Mouse (Mus musculus) intestine, embryonic 15.5 days (tissue): ENCODE data around the gene Fam120a. TPM values are rescaled to one million over a fixed set of nuclear protein-coding genes. Genes with fewer than 3 reads are reported as not detected.

Experiments
- ATAC-seq: fragments of 200-750 bp; cut with Nextera tagmentation; 2 replicates; pipeline ENCODE4 v1.8.0; 2017; ENCODE audit warnings: moderate TSS enrichment, moderate library complexity
- H3K27ac ChIP-seq: fragments of 300-500 bp; sonication (generic); 2 replicates; pipeline ENCODE4 v1.5.1; 2015; ENCODE audit warnings: mild to moderate bottlenecking, inconsistent platforms
- H3K27me3 ChIP-seq: fragments of 300-500 bp; sonication (generic); replicated peaks from 2 replicates; pipeline ENCODE4 v1.6.1; 2015; ENCODE audit warnings: inconsistent platforms
- H3K36me3 ChIP-seq: fragments of 300-500 bp; sonication (generic); 2 replicates; pipeline ENCODE4 v1.6.1; 2015; ENCODE audit warnings: inconsistent platforms
- H3K4me1 ChIP-seq: fragments of 300-500 bp; sonication (generic); replicated peaks from 2 replicates; pipeline ENCODE4 v1.6.1; 2015; ENCODE audit warnings: inconsistent platforms
- H3K4me2 ChIP-seq: fragments of 300-500 bp; sonication (generic); replicated peaks from 2 replicates; pipeline ENCODE4 v1.6.1; 2015; ENCODE audit warnings: mild to moderate bottlenecking, inconsistent platforms
- H3K4me3 ChIP-seq: fragments of 300-500 bp; sonication (generic); replicated peaks from 2 replicates; pipeline ENCODE4 v1.5.1; 2015; ENCODE audit warnings: inconsistent platforms
- H3K9ac ChIP-seq: fragments of 300-500 bp; sonication (generic); 2 replicates; pipeline ENCODE4 v1.6.1; 2015; ENCODE audit warnings: inconsistent platforms
- H3K9me3 ChIP-seq: fragments of 300-500 bp; sonication (generic); 2 replicates; pipeline ENCODE4 v1.6.1; 2016; ENCODE audit warnings: inconsistent platforms
- WGBS: fragments of 180-500 bp; shearing (Covaris S2); methylation state at CpG from one replicate; pipeline ENCODE4 v1.1.7; 2015; 5-methylcytosine and 5-hydroxymethylcytosine counted together
- polyA plus RNA-seq: library from polyadenylated mRNA; unstranded; fragments of >200 nt; fragmentation: Nextera tagmentation; extraction: Ambion mirVana; gene quantifications from 2 replicates; pipeline ENCODE4 v1.2.1, GENCODE M21; 2015

The Fam120a gene
- polyA plus RNA-seq, 1 experiment from 2014 or later = 30.7 TPM

DNA sequence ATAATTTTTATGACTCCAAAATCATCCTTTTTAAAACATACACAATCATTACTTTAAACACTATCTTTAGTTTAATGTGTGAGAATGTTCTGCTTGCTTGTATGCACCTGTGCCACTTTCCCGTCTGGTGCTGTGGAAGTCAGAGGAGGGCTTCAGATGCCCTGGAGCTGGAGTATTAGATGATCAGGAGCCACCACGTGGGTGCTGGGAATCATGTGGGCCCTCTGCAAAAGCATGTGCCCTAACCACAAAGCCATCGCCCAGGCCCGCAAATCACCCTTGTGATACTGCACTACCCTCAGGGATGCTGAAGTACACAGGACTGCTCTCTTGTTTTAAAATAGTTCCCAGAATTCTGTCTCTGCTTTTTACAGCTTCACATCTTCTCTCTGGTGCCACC lies 3.0 kb downstream of the Fam120a start:
- Histone ChIP-seq H3K27ac (0 out of 2 replicates have a peak overlapping the region, but pooled peaks have one; percentile 97), H3K27me3 (no peaks in the 10 kb centered on the region), H3K9ac (no peak overlapping the region; the same call in 1 of the 2 replicates), H3K4me2 (peak overlapping the region; percentile 79), H3K9me3 (no peaks in the 10 kb centered on the region), H3K36me3 (no peaks in the 10 kb centered on the region), H3K4me1 (peaks cover 22% of the 10 kb centered on the region), H3K4me3 (peak overlapping the region; percentile 98; the same call in 1 of the 2 replicates)
- 70% methylated on average over 4 of the region's 4 CpGs for WGBS
- no peak for ATAC-seq

DNA sequence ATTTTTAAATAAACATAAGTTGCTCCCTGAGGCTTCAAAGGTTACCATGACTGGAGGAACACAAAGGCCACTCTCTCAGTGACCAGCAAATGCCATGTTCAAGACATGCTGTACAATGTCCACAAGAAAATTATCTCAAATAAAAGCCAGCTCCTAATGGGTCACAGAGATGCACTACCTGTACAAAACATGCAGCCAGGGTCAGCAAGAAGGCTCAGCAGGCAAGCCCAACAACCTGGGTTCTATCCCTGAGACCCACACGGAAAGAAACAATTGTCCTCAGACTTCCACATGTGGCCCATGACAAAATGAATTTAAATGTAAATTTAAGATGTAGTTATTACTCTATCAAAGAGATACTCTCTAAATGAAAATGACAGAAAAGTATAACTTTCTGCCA lies 4.7 kb downstream of the Fam120a start:
- Histone ChIP-seq H3K27me3 (no peaks in the 10 kb centered on the region), H3K36me3 (no peaks in the 10 kb centered on the region), H3K4me3 (no peak overlapping the region), H3K9me3 (no peaks in the 10 kb centered on the region), H3K27ac (peak overlapping the region; percentile 82), H3K9ac (no peak overlapping the region), H3K4me2 (peak overlapping the region; percentile 39), H3K4me1 (peaks cover 24% of the 10 kb centered on the region)
- 52% methylated on average over 1 of the region's 1 CpGs for WGBS
- no peak for ATAC-seq

DNA sequence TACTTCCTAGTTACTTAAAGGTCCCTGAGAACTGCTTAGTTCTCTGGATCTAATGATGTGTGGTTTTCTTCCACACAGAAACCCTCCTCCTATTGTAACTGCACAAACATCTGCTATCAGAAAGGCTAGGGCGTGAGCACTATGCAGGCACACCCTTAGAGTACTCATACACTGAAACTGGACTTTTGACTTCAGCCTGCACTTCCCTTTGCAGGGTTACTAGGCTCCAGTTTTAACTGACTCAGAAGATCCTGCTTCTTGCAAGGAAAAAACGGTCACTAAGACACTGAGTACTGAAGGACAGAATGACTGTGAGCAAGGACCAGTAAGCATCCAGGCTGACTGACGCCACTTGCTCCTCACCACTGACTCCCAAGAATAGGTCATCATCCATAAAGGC lies 5.3 kb downstream of the Fam120a start:
- no peak overlapping the region for H3K9ac ChIP-seq
- peaks cover 24% of the 10 kb centered on the region for H3K4me1 ChIP-seq
- peak overlapping the region; percentile 82 for H3K27ac ChIP-seq
- ATAC-seq = peak; percentile 87
- H3K9me3 ChIP-seq = no peaks in the 10 kb centered on the region
- no peak overlapping the region for H3K4me3 ChIP-seq
- H3K4me2 ChIP-seq = peak overlapping the region; percentile 39
- no peaks in the 10 kb centered on the region for H3K36me3 ChIP-seq
- H3K27me3 ChIP-seq = no peaks in the 10 kb centered on the region
- 31% methylated on average over 3 of the region's 3 CpGs for WGBS

DNA sequence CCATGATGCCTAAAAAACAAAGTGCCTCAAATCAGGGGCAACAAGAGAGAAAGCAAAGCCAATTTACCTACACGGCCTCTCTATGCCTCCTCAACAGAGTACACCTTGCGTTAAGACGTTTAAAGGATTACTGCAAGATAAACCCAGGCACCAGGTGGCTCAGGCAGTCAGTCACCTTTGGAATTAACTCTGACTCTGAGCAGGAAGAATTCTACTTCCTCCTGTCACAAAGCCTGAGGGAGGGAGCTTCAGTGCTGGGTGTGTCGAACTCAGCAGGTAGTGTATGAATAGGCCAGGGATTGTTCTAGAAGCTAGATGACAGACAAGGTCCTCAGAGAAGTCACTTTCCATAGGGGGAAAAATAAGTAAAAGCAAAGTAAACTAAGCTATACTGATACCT lies 9.2 kb downstream of the Fam120a start:
- peak overlapping the region; percentile 45 for H3K4me2 ChIP-seq

DNA sequence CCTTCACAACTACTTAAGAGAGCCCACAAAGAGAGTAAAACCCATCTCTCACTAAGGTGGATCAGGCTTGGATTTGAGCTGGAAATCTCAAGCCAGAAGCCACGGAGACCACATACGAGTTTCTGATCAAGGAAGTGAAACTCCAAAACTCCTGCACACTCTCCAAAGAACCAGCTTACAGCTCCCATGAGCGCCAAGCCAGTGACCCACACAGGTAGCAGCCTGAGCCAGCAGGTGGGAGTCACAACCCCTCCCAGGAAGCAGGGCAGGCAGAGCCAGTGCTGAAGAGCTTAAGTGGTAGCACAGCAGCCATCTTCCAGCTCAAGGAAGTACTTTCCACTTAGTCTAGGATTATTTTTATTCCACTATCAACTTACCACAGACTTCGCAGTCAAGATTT lies 13.0 kb downstream of the Fam120a start:
- Histone ChIP-seq H3K36me3 (no peaks in the 10 kb centered on the region), H3K27ac (peak overlapping the region; percentile 48; the same call in 1 of the 2 replicates), H3K4me1 (peaks cover 23% of the 10 kb centered on the region; the same call in 1 of the 2 replicates), H3K4me2 (no peak overlapping the region), H3K4me3 (no peak overlapping the region), H3K9me3 (no peaks in the 10 kb centered on the region), H3K27me3 (no peaks in the 10 kb centered on the region), H3K9ac (no peak overlapping the region)
- no peak for ATAC-seq
- WGBS = 84% methylated on average over 4 of the region's 4 CpGs

More for the DNA sequence above, 9.2 kb downstream of the Fam120a start:
- Histone ChIP-seq H3K9ac (no peak overlapping the region), H3K4me1 (peaks cover 15% of the 10 kb centered on the region), H3K36me3 (no peaks in the 10 kb centered on the region), H3K27me3 (no peaks in the 10 kb centered on the region), H3K27ac (peak overlapping the region; percentile 63), H3K9me3 (no peaks in the 10 kb centered on the region), H3K4me3 (no peak overlapping the region)
- ATAC-seq = peak; percentile 78
- WGBS = 57% methylated on average over 4 of the region's 4 CpGs

DNA sequence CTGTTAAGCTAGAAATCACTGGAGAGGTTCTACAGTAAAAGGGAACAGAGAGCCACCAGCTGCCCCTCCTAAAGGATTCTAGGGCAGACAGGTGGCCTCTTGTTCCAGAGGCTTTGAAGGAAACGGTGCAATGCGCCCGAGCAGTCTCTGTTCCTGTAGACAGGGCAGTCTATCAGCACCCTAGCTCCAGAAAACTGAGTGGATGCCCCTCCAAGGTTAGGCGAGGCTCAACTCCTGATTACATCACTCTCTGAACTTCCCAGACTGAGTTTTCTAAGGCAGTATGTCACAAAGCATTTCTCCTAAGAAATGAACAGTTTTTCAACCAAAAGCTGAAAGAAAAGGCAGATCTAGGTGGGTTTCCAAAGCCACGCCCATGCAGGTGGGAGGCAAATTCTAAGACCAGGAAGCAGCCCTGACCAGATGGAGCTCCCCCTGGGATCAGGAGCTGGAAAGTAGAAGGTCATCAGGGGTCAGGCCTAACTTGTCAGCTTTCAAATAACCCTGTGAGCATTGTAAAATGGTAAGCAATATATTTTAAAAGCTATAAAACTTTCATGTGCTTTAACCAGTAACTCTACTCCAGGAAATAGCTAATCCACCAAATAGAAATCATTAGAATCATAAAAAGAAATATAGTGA lies 17.1 kb downstream of the Fam120a start:
- WGBS = 43% methylated on average over 5 of the region's 5 CpGs
- ATAC-seq = peak; percentile 74
- no peaks in the 10 kb centered on the region for H3K9me3 ChIP-seq
- peaks cover 16% of the 10 kb centered on the region; the same call in 1 of the 2 replicates for H3K4me1 ChIP-seq
- H3K27ac ChIP-seq = peak overlapping the region; percentile 51; the same call in 1 of the 2 replicates
- H3K9ac ChIP-seq = no peak overlapping the region
- H3K4me2 ChIP-seq = no peak overlapping the region
- no peaks in the 10 kb centered on the region for H3K27me3 ChIP-seq
- peaks cover 8% of the 10 kb centered on the region for H3K36me3 ChIP-seq
- no peak overlapping the region for H3K4me3 ChIP-seq

DNA sequence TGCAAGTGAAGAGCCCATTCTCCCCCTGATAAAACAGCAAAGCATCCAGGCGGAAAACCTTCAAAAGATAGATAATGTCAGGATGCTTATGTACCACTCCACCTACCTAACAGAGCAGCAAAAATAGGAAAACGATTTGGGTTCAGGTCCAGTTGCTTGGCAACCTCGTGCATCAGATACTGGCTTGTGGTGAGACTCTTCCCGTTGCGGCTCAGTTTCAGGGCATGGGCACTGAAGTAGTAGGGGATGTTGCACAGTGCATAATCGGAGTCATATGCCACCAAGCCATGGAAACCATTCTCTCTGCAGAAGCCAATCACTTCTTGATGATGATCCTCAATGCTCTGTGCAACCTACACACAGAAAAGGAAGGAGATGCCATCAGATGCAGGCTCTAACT lies 18.9 kb downstream of the Fam120a start:
- H3K9me3 ChIP-seq = no peaks in the 10 kb centered on the region
- no peak overlapping the region for H3K4me3 ChIP-seq
- no peak overlapping the region for H3K4me2 ChIP-seq
- peaks cover 14% of the 10 kb centered on the region; the same call in 1 of the 2 replicates for H3K4me1 ChIP-seq
- H3K27me3 ChIP-seq = no peaks in the 10 kb centered on the region
- no peak overlapping the region for H3K9ac ChIP-seq
- ATAC-seq = no peak
- peaks cover 8% of the 10 kb centered on the region for H3K36me3 ChIP-seq
- WGBS = 88% methylated on average over 6 of the region's 6 CpGs
- H3K27ac ChIP-seq = no peak overlapping the region

DNA sequence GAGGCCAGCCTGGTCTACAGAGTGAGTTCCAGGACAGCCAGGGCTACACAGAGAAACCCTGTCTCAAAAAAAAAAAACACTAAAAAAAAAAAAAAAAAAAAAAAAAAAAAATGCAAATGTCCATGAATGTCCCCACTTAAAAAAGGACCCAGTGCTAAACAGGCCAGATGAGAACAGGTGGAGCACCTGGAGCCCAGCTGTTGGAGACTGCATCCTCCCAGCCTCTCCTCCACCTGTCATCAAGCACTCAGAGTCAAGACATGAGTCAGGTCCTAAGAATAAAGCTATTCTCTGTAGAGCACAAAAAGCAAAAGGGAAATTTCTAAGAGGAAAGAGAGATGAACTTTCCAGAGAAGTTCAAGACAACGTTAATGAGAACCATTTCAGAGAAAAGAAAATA lies 23.2 kb downstream of the Fam120a start:
- no peaks in the 10 kb centered on the region for H3K9me3 ChIP-seq
- no peak overlapping the region for H3K4me3 ChIP-seq
- no peak for ATAC-seq
- H3K4me1 ChIP-seq = no peaks in the 10 kb centered on the region
- 78% methylated on average over 1 of the region's 1 CpGs for WGBS
- H3K9ac ChIP-seq = no peak overlapping the region
- H3K36me3 ChIP-seq = peaks cover 11% of the 10 kb centered on the region
- no peaks in the 10 kb centered on the region for H3K27me3 ChIP-seq
- H3K4me2 ChIP-seq = no peak overlapping the region
- no peak overlapping the region for H3K27ac ChIP-seq

DNA sequence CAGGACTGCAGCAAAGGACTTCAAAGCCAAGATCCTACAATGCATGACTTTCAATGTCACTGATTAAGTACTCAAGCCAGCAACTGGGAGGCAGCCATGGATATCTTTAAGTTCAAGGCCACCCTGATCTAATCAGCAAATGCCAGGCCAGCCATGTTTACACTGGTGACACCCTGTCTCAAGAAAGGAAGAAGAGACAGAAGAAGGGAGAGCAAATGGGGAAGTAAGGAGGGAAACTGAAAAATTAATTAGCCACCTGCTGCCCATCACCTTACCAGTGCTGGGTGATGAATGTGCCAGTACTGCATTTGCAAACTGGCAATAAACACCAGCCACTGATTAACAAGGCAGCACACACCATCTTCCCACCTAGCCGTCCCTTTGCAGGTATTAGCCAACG lies 25.3 kb downstream of the Fam120a start:
- Histone ChIP-seq H3K36me3 (peaks cover 5% of the 10 kb centered on the region; the same call in 1 of the 2 replicates), H3K9me3 (no peaks in the 10 kb centered on the region), H3K4me2 (no peak overlapping the region), H3K4me1 (no peaks in the 10 kb centered on the region), H3K27ac (no peak overlapping the region), H3K4me3 (no peak overlapping the region), H3K27me3 (no peaks in the 10 kb centered on the region), H3K9ac (no peak overlapping the region)
- ATAC-seq = no peak
- WGBS = 49% methylated on average over 2 of the region's 2 CpGs

DNA sequence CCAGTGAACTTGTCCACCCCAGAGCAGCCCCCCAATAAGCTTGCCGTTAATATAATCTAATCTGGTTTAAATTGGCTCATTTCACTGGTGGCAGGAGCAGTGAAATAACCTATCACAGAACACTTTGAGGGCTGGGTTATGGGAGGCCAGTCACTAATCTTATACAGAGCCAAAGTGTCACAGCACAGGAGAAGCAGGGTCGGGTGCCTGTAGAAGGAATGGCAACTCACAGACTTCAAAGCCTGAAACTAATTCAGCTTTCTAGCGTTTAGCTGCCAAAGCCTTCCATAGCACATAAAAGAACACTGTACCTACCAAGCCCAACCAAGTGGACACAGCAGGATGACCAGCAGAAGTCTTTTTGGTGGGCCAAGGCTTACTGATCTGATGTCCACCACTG lies 26.0 kb downstream of the Fam120a start:
- peaks cover 5% of the 10 kb centered on the region; the same call in 1 of the 2 replicates for H3K36me3 ChIP-seq
- no peak for ATAC-seq
- no peak overlapping the region for H3K9ac ChIP-seq
- 64% methylated on average over 3 of the region's 3 CpGs for WGBS
- H3K4me2 ChIP-seq = no peak overlapping the region
- no peak overlapping the region for H3K27ac ChIP-seq
- no peaks in the 10 kb centered on the region for H3K4me1 ChIP-seq
- no peaks in the 10 kb centered on the region for H3K9me3 ChIP-seq
- no peak overlapping the region for H3K4me3 ChIP-seq
- no peaks in the 10 kb centered on the region for H3K27me3 ChIP-seq

DNA sequence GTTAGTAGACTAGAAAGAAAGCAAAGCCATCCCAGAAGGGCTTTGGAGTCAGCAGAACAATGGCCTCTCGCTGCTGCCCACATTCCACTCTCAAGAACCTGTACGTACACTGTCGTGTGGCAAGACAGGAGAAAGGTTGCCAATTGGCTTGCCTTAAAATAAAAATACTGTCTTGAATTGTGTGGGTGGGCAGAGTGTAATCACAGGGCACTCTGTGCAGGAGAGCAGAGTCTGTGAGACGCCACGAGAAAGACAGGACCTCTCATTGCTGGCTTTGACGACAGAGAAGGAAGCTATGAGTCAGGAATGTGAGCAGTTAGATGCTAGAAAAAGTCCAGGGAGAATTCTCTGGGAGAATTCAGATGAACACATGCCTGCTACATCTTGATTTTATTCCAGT lies 33.2 kb downstream of the Fam120a start:
- Histone ChIP-seq H3K4me3 (no peak overlapping the region), H3K9me3 (no peaks in the 10 kb centered on the region), H3K4me2 (no peak overlapping the region), H3K9ac (no peak overlapping the region), H3K36me3 (peaks cover 30% of the 10 kb centered on the region), H3K4me1 (peaks cover 8% of the 10 kb centered on the region; the same call in 1 of the 2 replicates), H3K27me3 (no peaks in the 10 kb centered on the region), H3K27ac (no peak overlapping the region)
- WGBS = 70% methylated on average over 6 of the region's 6 CpGs
- ATAC-seq = no peak

DNA sequence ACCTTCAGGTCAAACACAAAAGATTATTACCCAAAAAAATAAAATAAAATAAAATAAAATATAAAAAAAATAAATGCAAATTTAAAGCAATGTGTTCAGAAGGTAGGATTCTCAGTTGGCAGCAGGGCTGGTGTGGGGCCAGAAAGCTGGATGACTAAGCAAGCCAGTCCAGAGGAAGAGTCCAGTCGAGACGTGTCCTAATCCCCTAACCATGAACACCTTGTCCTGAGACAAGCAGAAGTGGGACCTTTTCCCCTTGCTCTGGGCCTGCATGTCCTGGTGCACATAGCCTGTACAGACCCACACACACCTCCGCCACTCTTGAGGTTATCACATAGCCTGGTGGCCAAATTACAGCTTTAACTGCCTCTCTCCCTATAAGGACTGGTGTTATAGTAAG lies 35.1 kb downstream of the Fam120a start:
- Histone ChIP-seq H3K27ac (no peak overlapping the region), H3K4me2 (no peak overlapping the region), H3K9ac (no peak overlapping the region), H3K4me1 (peaks cover 8% of the 10 kb centered on the region; the same call in 1 of the 2 replicates), H3K4me3 (no peak overlapping the region), H3K9me3 (no peaks in the 10 kb centered on the region), H3K27me3 (no peaks in the 10 kb centered on the region), H3K36me3 (peaks cover 33% of the 10 kb centered on the region)
- 88% methylated on average over 3 of the region's 3 CpGs for WGBS
- no peak for ATAC-seq

DNA sequence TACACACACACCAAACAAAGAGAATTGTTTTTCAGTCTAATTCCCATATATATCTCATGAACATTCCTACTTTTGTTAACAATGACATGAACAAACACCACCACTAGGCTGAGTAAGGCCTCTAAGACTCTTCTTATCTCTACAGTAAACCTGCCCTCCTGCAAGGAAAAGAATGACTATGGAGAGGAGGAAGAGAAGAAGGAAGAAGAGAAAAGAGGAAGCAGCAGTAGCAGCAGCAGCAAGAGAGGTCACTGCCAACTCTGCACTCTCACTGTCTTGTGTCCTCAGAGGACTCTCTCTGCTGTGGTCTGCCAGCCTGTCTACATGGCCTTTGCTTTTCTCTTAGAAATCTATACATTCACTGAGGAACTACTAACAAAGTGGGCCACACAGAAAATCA lies 36.1 kb downstream of the Fam120a start:
- Histone ChIP-seq H3K4me1 (peaks cover 8% of the 10 kb centered on the region; the same call in 1 of the 2 replicates), H3K36me3 (peaks cover 33% of the 10 kb centered on the region), H3K27ac (no peak overlapping the region), H3K4me3 (no peak overlapping the region), H3K4me2 (no peak overlapping the region), H3K9me3 (no peaks in the 10 kb centered on the region), H3K9ac (no peak overlapping the region), H3K27me3 (no peaks in the 10 kb centered on the region)
- ATAC-seq = no peak
